Mouse (Mus musculus): ENCODE measurements at regions not wholly inside any gene's neighbourhood (a gene's known extent, or its start where the extent isn't known, plus 50 kb on each side); places are given as distances from the start of the nearest gene placed in this dataset.

- TF ChIP-seq GATA1 (IDR thresholded peaks at IDR 0.05; ENCODE audit: borderline replicate concordance, low read length) (no peak), FLI1 (IDR thresholded peaks at IDR 0.05; ENCODE audit: low read length) (no peak)
These were observed 162.3 kb upstream of the Sdk2 start for GRCm38 (mm10) chr11:114229196-114229595.
